Mouse (Mus musculus) cortical plate, adult 2 months (tissue): ENCODE measurements around the gene Zmiz1.

ENCODE experiments used
- CTCF ChIP-seq: fragments of 200-500 bp; IDR thresholded peaks from 2 replicates; pipeline ENCODE4 v1.5.1; 2011; ENCODE audit warnings: mild to moderate bottlenecking, control low read depth, low read length; ENCODE audit not compliant: insufficient read depth; ENCODE audit errors: extremely low read depth
- POLR2A ChIP-seq: fragments of 200-500 bp; IDR thresholded peaks from 2 replicates; pipeline ENCODE4 v1.6.1; 2011; ENCODE audit warnings: mild to moderate bottlenecking, low read length, control low read depth; ENCODE audit not compliant: insufficient read depth; ENCODE audit errors: extremely low read depth

- TF ChIP-seq CTCF (no peak), POLR2A (no peak)
These were observed 132.0 kb downstream of the Zmiz1 start for GRCm38 (mm10) chr14:25591000-25591399.
